Mouse (Mus musculus) forebrain, embryonic 10.5 days (tissue): ENCODE results near the gene Grhl1. TPM values are rescaled to one million over a fixed set of nuclear protein-coding genes. Genes with fewer than 3 reads are reported as not detected.

ENCODE experiments used
- DNase-seq: peaks from one replicate; pipeline ENCODE4 v3.0.0-alpha.2; 2017; ENCODE audit warnings: low spot score; ENCODE audit errors: extremely low spot score
- H3K27ac ChIP-seq: fragments of 300-500 bp; sonication (generic); 2 replicates; pipeline ENCODE4 v1.5.1; 2016; ENCODE audit warnings: mild to moderate bottlenecking
- H3K27me3 ChIP-seq: fragments of 300-500 bp; sonication (generic); 2 replicates; pipeline ENCODE4 v1.6.1; 2016; ENCODE audit warnings: mild to moderate bottlenecking; ENCODE audit not compliant: poor library complexity, severe bottlenecking
- H3K36me3 ChIP-seq: fragments of 300-500 bp; sonication (generic); replicated peaks from 2 replicates; pipeline ENCODE4 v1.6.1; 2016; ENCODE audit warnings: mild to moderate bottlenecking, moderate library complexity
- H3K4me1 ChIP-seq: fragments of 300-500 bp; sonication (generic); 2 replicates; pipeline ENCODE4 v1.6.1; 2016
- H3K4me3 ChIP-seq: fragments of 300-500 bp; sonication (generic); 2 replicates; pipeline ENCODE4 v1.5.1; 2016; ENCODE audit warnings: mild to moderate bottlenecking, moderate library complexity
- H3K9me3 ChIP-seq: fragments of 300-500 bp; sonication (generic); 2 replicates; pipeline ENCODE4 v1.6.1; 2016; ENCODE audit warnings: mild to moderate bottlenecking, moderate library complexity
- WGBS: fragments of 180-500 bp; shearing (Covaris S2); methylation state at CpG from one replicate; pipeline ENCODE4 v1.1.7; 2016; 5-methylcytosine and 5-hydroxymethylcytosine counted together
- polyA plus RNA-seq: library from polyadenylated mRNA; unstranded; fragments of >200 nt; fragmentation: Nextera tagmentation; extraction: Ambion mirVana; gene quantifications from 2 replicates; pipeline ENCODE4 v1.2.1, GENCODE M21; 2016

Grhl1 gene
- polyA plus RNA-seq, 1 experiment from 2014 or later, result 0.40 TPM

DNA sequence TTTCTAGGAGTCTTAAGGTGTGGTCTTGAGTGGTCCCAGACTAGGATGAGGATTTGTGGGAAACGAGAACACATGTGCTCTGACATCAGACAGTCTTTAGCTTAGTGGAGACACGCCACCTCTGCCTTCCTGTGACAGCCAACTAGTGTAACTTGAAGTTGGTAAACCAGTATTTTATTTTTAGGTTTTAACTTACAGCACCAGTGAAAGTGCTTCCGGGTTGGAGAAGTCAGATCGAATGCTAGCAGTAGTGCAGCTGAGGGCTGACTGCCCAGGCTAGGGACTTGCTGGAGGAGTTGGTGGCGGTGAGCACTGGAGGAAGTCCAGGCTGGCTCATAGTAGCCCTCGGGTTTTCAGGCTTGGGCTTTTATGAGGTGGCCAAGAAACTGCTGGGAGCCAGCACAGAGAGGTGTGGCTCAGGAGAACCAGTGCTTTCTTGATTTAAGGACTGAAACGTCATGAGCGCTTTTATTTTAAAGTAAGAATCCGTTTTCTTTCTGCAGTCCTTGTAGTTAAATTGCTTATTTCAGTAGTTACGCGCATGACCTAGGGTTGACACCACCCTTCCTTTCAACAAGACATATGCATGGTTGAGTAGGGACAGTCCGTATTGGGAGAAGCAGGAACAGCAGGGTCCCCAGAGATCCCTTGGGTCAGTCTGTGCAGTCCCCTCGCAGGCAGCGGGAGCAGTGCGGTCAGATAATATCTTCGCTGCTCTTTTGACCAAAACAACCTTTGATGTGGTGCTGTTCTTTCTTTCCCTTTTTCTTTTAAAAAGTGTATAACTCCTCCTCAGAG lies 82.2 kb downstream of the Grhl1 start:
- H3K4me3 ChIP-seq, result no peak overlapping the region
- DNase-seq, result no peak
- H3K27ac ChIP-seq, result no peak overlapping the region
- peaks cover 13% of the 10 kb centered on the region for H3K27me3 ChIP-seq
- H3K36me3 ChIP-seq, result peaks cover 60% of the 10 kb centered on the region
- H3K4me1 ChIP-seq, result peaks cover 42% of the 10 kb centered on the region
- WGBS, result 88% methylated on average over 16 of the region's 16 CpGs
- H3K9me3 ChIP-seq, result no peaks in the 10 kb centered on the region

DNA sequence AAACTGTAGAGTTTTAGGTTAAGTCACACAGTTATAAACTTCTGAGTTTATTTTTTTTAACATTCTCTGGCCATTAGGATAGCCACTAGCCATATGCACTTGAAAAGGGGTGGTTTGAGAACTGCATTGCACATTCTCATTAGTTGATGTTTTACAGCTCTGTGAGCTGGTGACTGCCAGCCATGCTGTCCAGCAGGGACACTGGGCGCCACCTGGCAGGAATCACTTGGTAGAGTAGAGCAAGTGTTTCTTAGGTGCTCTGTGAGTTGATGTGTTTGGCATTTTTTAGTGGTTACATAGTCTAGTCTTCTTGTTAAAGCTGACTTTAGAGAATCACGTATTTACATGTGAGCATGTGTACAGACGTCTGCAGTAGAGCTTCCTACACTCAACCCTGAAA lies 84.4 kb downstream of the Grhl1 start:
- H3K4me1 ChIP-seq, result peaks cover 28% of the 10 kb centered on the region
- H3K27ac ChIP-seq, result no peak overlapping the region
- 88% methylated on average over 3 of the region's 3 CpGs for WGBS
- no peaks in the 10 kb centered on the region for H3K9me3 ChIP-seq
- H3K36me3 ChIP-seq, result peaks cover 79% of the 10 kb centered on the region
- no peaks in the 10 kb centered on the region for H3K27me3 ChIP-seq
- H3K4me3 ChIP-seq, result no peak overlapping the region
- DNase-seq, result no peak

DNA sequence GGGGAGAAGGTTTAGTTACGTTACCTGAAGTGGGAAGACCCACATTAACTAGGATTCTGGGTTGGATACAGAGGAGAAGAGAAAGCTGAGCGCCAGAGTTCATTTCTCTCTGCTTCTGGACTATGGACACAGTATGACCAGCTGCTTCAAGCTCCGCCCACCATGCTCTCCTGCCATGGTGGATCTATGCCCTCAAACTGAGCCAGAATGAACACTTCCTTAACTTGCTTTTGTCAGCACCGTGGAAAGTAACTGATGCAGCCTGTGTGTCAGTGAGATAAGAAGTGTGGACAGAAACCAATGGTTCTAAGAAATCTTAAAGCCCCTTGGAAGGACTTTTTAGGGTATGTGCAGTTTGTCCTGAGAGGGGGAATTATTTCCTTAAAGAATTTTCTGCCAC lies 86.9 kb downstream of the Grhl1 start:
- H3K27ac ChIP-seq, result no peak overlapping the region
- no peaks in the 10 kb centered on the region for H3K9me3 ChIP-seq
- H3K36me3 ChIP-seq, result peaks cover 83% of the 10 kb centered on the region
- no peaks in the 10 kb centered on the region for H3K27me3 ChIP-seq
- no peak for DNase-seq
- H3K4me1 ChIP-seq, result peaks cover 12% of the 10 kb centered on the region
- H3K4me3 ChIP-seq, result no peak overlapping the region
- WGBS, result 90% methylated on average over 4 of the region's 4 CpGs

DNA sequence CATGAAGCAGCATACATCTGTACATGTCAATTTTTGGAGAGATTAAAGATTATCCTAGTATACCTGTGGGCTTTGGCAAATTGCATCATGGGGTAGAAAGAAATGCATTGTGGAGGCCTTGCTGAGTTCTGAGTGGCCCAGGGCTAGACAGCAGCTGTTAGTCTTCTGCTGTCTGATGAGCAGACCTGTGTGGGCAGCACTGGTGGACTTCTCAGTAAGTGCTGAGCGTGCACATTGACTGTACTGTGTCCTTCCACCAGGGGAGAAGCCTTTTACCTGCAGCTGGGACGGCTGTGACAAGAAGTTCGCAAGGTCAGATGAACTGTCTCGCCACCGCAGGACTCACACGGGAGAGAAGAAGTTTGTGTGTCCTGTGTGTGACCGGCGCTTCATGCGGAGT lies 87.8 kb downstream of the Grhl1 start:
- Histone ChIP-seq H3K27ac (no peak overlapping the region), H3K36me3 (peaks cover 74% of the 10 kb centered on the region), H3K9me3 (no peaks in the 10 kb centered on the region), H3K4me3 (no peak overlapping the region), H3K27me3 (no peaks in the 10 kb centered on the region), H3K4me1 (peaks cover 12% of the 10 kb centered on the region)
- DNase-seq, result no peak
- WGBS, result 93% methylated on average over 9 of the region's 9 CpGs

DNA sequence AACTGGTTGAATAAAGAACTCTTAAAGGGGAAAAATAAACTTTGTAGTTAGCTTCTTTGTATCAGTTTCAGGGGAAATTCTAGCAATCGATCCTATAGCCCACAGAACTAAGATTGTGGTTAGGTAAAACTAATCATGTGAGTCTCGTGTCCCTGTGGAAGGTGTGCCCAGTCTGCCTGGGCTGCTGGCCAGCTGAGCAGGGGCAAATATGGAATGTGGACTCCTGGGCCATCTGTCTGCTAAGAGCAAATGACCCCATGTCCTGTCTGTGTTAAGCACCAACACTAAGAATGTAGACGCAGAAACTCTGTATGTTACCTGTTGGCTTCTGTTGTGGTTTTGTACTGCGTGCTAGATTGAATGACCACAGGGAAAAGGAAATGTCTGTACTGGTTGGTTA lies 89.0 kb downstream of the Grhl1 start:
- H3K9me3 ChIP-seq, result no peaks in the 10 kb centered on the region
- no peak for DNase-seq
- peaks cover 62% of the 10 kb centered on the region for H3K36me3 ChIP-seq
- peaks cover 12% of the 10 kb centered on the region for H3K4me1 ChIP-seq
- no peak overlapping the region for H3K4me3 ChIP-seq
- WGBS, result 92% methylated on average over 4 of the region's 4 CpGs
- no peak overlapping the region for H3K27ac ChIP-seq
- H3K27me3 ChIP-seq, result no peaks in the 10 kb centered on the region

DNA sequence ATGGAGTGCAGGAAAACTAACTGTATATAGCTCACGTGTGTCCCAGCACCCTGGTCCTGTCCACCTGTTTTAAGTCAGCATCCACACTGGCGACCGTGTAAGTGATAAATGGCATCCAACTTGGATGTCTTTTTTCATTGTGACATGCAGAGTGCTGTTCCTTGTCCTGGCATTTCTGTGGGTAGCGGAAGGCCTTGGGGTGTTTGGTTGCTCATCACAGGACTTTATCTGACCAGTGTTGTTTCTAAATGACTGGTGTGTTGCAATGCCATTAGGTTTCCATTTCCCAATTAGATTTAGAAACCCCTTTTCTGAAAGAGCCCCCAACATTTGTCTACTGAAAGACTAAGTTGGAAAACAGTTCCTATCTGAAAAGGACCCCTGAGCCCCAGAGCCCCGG lies 90.0 kb downstream of the Grhl1 start:
- 93% methylated on average over 5 of the region's 5 CpGs for WGBS
- Histone ChIP-seq H3K4me1 (peaks cover 4% of the 10 kb centered on the region; the same call in 1 of the 2 replicates), H3K9me3 (no peaks in the 10 kb centered on the region), H3K4me3 (no peak overlapping the region), H3K36me3 (peaks cover 52% of the 10 kb centered on the region), H3K27ac (no peak overlapping the region), H3K27me3 (no peaks in the 10 kb centered on the region)
- no peak for DNase-seq

Other genes with a start within 250 kb of the Grhl1 start
- 30.2 and 32.5 TPM in 2 replicates for gene Taf1b, start 73.9 kb upstream of the Grhl1 start, polyA plus RNA-seq
- 10.5 and 10.6 TPM in 2 replicates for gene Klf11, start 79.0 kb downstream of the Grhl1 start, polyA plus RNA-seq
- 0.40 and 0.79 TPM in 2 replicates for gene Cys1, start 109.5 kb downstream of the Grhl1 start, polyA plus RNA-seq
- 828 and 834 TPM in 2 replicates for gene Rrm2, start 136.0 kb downstream of the Grhl1 start, polyA plus RNA-seq